Mouse (Mus musculus) heart, embryonic 13.5 days (tissue): ENCODE results near the gene Lgmn. TPM values are rescaled to one million over a fixed set of nuclear protein-coding genes. Genes with fewer than 3 reads are reported as not detected.

Experiments used
- ATAC-seq: fragments of 200-750 bp; cut with Nextera tagmentation; 2 replicates; pipeline ENCODE4 v1.8.0; 2017; ENCODE audit warnings: moderate TSS enrichment; ENCODE audit not compliant: insufficient number of reproducible peaks, low FRiP score, low TSS enrichment; ENCODE audit errors: extremely low read depth
- H3K27ac ChIP-seq: fragments of 300-500 bp; sonication (generic); replicated peaks from 2 replicates; pipeline ENCODE4 v1.5.1; 2015; ENCODE audit warnings: moderate library complexity, mild to moderate bottlenecking, inconsistent platforms
- H3K27me3 ChIP-seq: fragments of 300-500 bp; sonication (generic); replicated peaks from 2 replicates; pipeline ENCODE4 v1.6.1; 2015; ENCODE audit warnings: mild to moderate bottlenecking, inconsistent platforms
- H3K36me3 ChIP-seq: fragments of 300-500 bp; sonication (generic); 2 replicates; pipeline ENCODE4 v1.6.1; 2015; ENCODE audit warnings: mild to moderate bottlenecking, inconsistent platforms
- H3K4me1 ChIP-seq: fragments of 300-500 bp; sonication (generic); 2 replicates; pipeline ENCODE4 v1.6.1; 2015; ENCODE audit warnings: inconsistent platforms
- H3K4me2 ChIP-seq: fragments of 300-500 bp; sonication (generic); 2 replicates; pipeline ENCODE4 v1.6.1; 2015; ENCODE audit warnings: inconsistent platforms, mild to moderate bottlenecking, moderate library complexity
- H3K4me3 ChIP-seq: fragments of 300-500 bp; sonication (generic); 2 replicates; pipeline ENCODE4 v1.5.1; 2015; ENCODE audit warnings: moderate library complexity, mild to moderate bottlenecking, inconsistent platforms
- H3K9ac ChIP-seq: fragments of 300-500 bp; sonication (generic); 2 replicates; pipeline ENCODE4 v1.6.1; 2015; ENCODE audit warnings: inconsistent platforms, mild to moderate bottlenecking, moderate library complexity
- H3K9me3 ChIP-seq: fragments of 300-500 bp; sonication (generic); 2 replicates; pipeline ENCODE4 v1.6.1; 2016; ENCODE audit warnings: inconsistent platforms
- WGBS: fragments of 180-500 bp; shearing (Covaris S2); methylation state at CpG from one replicate; pipeline ENCODE4 v1.1.7; 2015; ENCODE audit warnings: mixed read lengths; 5-methylcytosine and 5-hydroxymethylcytosine counted together
- polyA plus RNA-seq: library from polyadenylated mRNA; unstranded; fragments of >200 nt; fragmentation: Nextera tagmentation; extraction: Ambion mirVana; gene quantifications from 2 replicates; pipeline ENCODE4 v1.2.1, GENCODE M21; 2015

The Lgmn gene
- polyA plus RNA-seq, 1 experiment from 2014 or later: 119 TPM

- Histone ChIP-seq H3K9ac (no peak overlapping the region), H3K36me3 (no peaks in the 10 kb centered on the region), H3K4me1 (peaks cover 14% of the 10 kb centered on the region), H3K4me3 (no peak overlapping the region), H3K4me2 (no peak overlapping the region), H3K9me3 (no peaks in the 10 kb centered on the region), H3K27ac (peak overlapping the region; percentile 37), H3K27me3 (no peaks in the 10 kb centered on the region)
- no peak for ATAC-seq
- 65% methylated on average over 8 of the region's 8 CpGs for WGBS
Measured at GRCm38 (mm10) chr12:102451126-102451851, 11.7 kb upstream of the Lgmn start.

GRCm38 (mm10) chr12:102450437-102450836 is 10.8 kb upstream of the Lgmn start:
- ATAC-seq: no peak
- WGBS: 47% methylated on average over 10 of the region's 10 CpGs
- Histone ChIP-seq H3K27me3 (no peaks in the 10 kb centered on the region), H3K4me3 (no peak overlapping the region), H3K9me3 (no peaks in the 10 kb centered on the region), H3K27ac (peak overlapping the region; percentile 37), H3K9ac (no peak overlapping the region), H3K36me3 (no peaks in the 10 kb centered on the region), H3K4me1 (peaks cover 14% of the 10 kb centered on the region), H3K4me2 (0 out of 2 replicates have a peak overlapping the region, but pooled peaks have one; percentile 3)

- no peaks in the 10 kb centered on the region for H3K27me3 ChIP-seq
- no peak overlapping the region for H3K4me2 ChIP-seq
- H3K36me3 ChIP-seq: no peaks in the 10 kb centered on the region
- no peak overlapping the region for H3K27ac ChIP-seq
- no peaks in the 10 kb centered on the region for H3K9me3 ChIP-seq
- no peak overlapping the region for H3K9ac ChIP-seq
- 66% methylated on average over 4 of the region's 4 CpGs for WGBS
- H3K4me1 ChIP-seq: peaks cover 4% of the 10 kb centered on the region
- no peak overlapping the region for H3K4me3 ChIP-seq
- no peak for ATAC-seq
Measured at GRCm38 (mm10) chr12:102445436-102445835, 5.8 kb upstream of the Lgmn start.

- no peak overlapping the region for H3K4me3 ChIP-seq
- no peak overlapping the region for H3K27ac ChIP-seq
- H3K27me3 ChIP-seq: no peaks in the 10 kb centered on the region
- H3K4me1 ChIP-seq: peaks cover 4% of the 10 kb centered on the region
- H3K9ac ChIP-seq: no peak overlapping the region
- no peak overlapping the region for H3K4me2 ChIP-seq
- no peak for ATAC-seq
- 78% methylated on average over 5 of the region's 5 CpGs for WGBS
- H3K9me3 ChIP-seq: no peaks in the 10 kb centered on the region
- no peaks in the 10 kb centered on the region for H3K36me3 ChIP-seq
Measured at GRCm38 (mm10) chr12:102443676-102444075, 4.1 kb upstream of the Lgmn start.

- H3K4me3 ChIP-seq: no peak overlapping the region
- no peak overlapping the region for H3K9ac ChIP-seq
- H3K4me2 ChIP-seq: no peak overlapping the region
- H3K4me1 ChIP-seq: peaks cover 14% of the 10 kb centered on the region
- H3K36me3 ChIP-seq: no peaks in the 10 kb centered on the region
- no peak for ATAC-seq
- no peak overlapping the region for H3K27ac ChIP-seq
- no peaks in the 10 kb centered on the region for H3K9me3 ChIP-seq
- no peaks in the 10 kb centered on the region for H3K27me3 ChIP-seq
- 84% methylated on average over 15 of the region's 15 CpGs for WGBS
Measured at GRCm38 (mm10) chr12:102442639-102443038, 3.0 kb upstream of the Lgmn start.

GRCm38 (mm10) chr12:102441141-102441540 is 1.5 kb upstream of the Lgmn start:
- no peak overlapping the region for H3K4me3 ChIP-seq
- no peaks in the 10 kb centered on the region for H3K36me3 ChIP-seq
- no peaks in the 10 kb centered on the region for H3K27me3 ChIP-seq
- WGBS: 79% methylated on average over 6 of the region's 6 CpGs
- H3K4me1 ChIP-seq: peaks cover 23% of the 10 kb centered on the region
- H3K9ac ChIP-seq: no peak overlapping the region
- H3K4me2 ChIP-seq: no peak overlapping the region
- ATAC-seq: no peak
- no peaks in the 10 kb centered on the region for H3K9me3 ChIP-seq
- H3K27ac ChIP-seq: no peak overlapping the region

- 69% methylated on average over 7 of the region's 7 CpGs for WGBS
- Histone ChIP-seq H3K4me1 (peaks cover 23% of the 10 kb centered on the region), H3K9me3 (no peaks in the 10 kb centered on the region), H3K36me3 (no peaks in the 10 kb centered on the region), H3K4me2 (no peak overlapping the region), H3K27me3 (no peaks in the 10 kb centered on the region), H3K9ac (no peak overlapping the region), H3K27ac (no peak overlapping the region), H3K4me3 (no peak overlapping the region)
- no peak for ATAC-seq
Measured at GRCm38 (mm10) chr12:102440551-102440950, 938 bp upstream of the Lgmn start.

GRCm38 (mm10) chr12:102438983-102439631 is 506 bp downstream of the Lgmn start:
- Histone ChIP-seq H3K27me3 (no peaks in the 10 kb centered on the region), H3K9me3 (no peaks in the 10 kb centered on the region), H3K9ac (peak overlapping the region; percentile 87), H3K36me3 (no peaks in the 10 kb centered on the region), H3K4me1 (peaks cover 28% of the 10 kb centered on the region), H3K4me3 (peak overlapping the region; percentile 75), H3K4me2 (peak overlapping the region; percentile 78), H3K27ac (peak overlapping the region; percentile 88)
- ATAC-seq: 0 out of 2 replicates have a peak, but pooled peaks have one; percentile 4
- 2% methylated on average over 20 of the region's 20 CpGs for WGBS

GRCm38 (mm10) chr12:102437952-102438351 is 1.7 kb downstream of the Lgmn start:
- H3K27ac ChIP-seq: peak overlapping the region; percentile 88
- H3K36me3 ChIP-seq: no peaks in the 10 kb centered on the region
- H3K9ac ChIP-seq: peak overlapping the region; percentile 87
- peak overlapping the region; percentile 78 for H3K4me2 ChIP-seq
- H3K4me1 ChIP-seq: peaks cover 39% of the 10 kb centered on the region
- no peak for ATAC-seq
- peak overlapping the region; percentile 75 for H3K4me3 ChIP-seq
- no peaks in the 10 kb centered on the region for H3K27me3 ChIP-seq
- WGBS: 35% methylated on average over 5 of the region's 5 CpGs
- H3K9me3 ChIP-seq: no peaks in the 10 kb centered on the region

GRCm38 (mm10) chr12:102436939-102437526 is 2.6 kb downstream of the Lgmn start:
- WGBS: 63% methylated on average over 10 of the region's 10 CpGs
- peak overlapping the region; percentile 75 for H3K4me3 ChIP-seq

GRCm38 (mm10) chr12:102434107-102434506 is 5.5 kb downstream of the Lgmn start:
- H3K4me2 ChIP-seq: no peak overlapping the region
- WGBS: 81% methylated on average over 4 of the region's 4 CpGs
- H3K4me1 ChIP-seq: peaks cover 53% of the 10 kb centered on the region
- ATAC-seq: no peak
- no peaks in the 10 kb centered on the region for H3K27me3 ChIP-seq
- H3K27ac ChIP-seq: no peak overlapping the region
- no peak overlapping the region for H3K4me3 ChIP-seq
- H3K9ac ChIP-seq: no peak overlapping the region
- no peaks in the 10 kb centered on the region for H3K9me3 ChIP-seq
- H3K36me3 ChIP-seq: no peaks in the 10 kb centered on the region

More at GRCm38 (mm10) chr12:102436939-102437526, 2.6 kb downstream of the Lgmn start:
- Histone ChIP-seq H3K27me3 (no peaks in the 10 kb centered on the region), H3K9me3 (no peaks in the 10 kb centered on the region), H3K27ac (peak overlapping the region; percentile 88), H3K4me2 (peak overlapping the region; percentile 78), H3K9ac (peak overlapping the region; percentile 87), H3K4me1 (peaks cover 48% of the 10 kb centered on the region), H3K36me3 (no peaks in the 10 kb centered on the region)
- ATAC-seq: no peak
